Mouse (Mus musculus) hindbrain, embryonic 13.5 days (tissue): Measurements from ENCODE around the gene Cacna2d4. TPM values are rescaled to one million over a fixed set of nuclear protein-coding genes. Genes with fewer than 3 reads are reported as not detected.

Experiments used
- ATAC-seq: fragments of 200-750 bp; cut with Nextera tagmentation; 2 replicates; pipeline ENCODE4 v1.8.0; 2017; ENCODE audit warnings: moderate TSS enrichment; ENCODE audit not compliant: low FRiP score
- H3K27ac ChIP-seq: fragments of 300-500 bp; sonication (generic); 2 replicates; pipeline ENCODE4 v1.5.1; 2015; ENCODE audit warnings: inconsistent platforms, mild to moderate bottlenecking, moderate library complexity
- H3K27me3 ChIP-seq: fragments of 300-500 bp; sonication (generic); 2 replicates; pipeline ENCODE4 v1.6.1; 2015; ENCODE audit warnings: mild to moderate bottlenecking, inconsistent platforms
- H3K36me3 ChIP-seq: fragments of 300-500 bp; sonication (generic); 2 replicates; pipeline ENCODE4 v1.6.1; 2015; ENCODE audit warnings: mild to moderate bottlenecking, inconsistent platforms
- H3K4me1 ChIP-seq: fragments of 300-500 bp; sonication (generic); replicated peaks from 2 replicates; pipeline ENCODE4 v1.6.1; 2015; ENCODE audit warnings: inconsistent platforms
- H3K4me2 ChIP-seq: fragments of 300-500 bp; sonication (generic); 2 replicates; pipeline ENCODE4 v1.6.1; 2015; ENCODE audit warnings: inconsistent platforms, mild to moderate bottlenecking, moderate library complexity
- H3K4me3 ChIP-seq: fragments of 300-500 bp; sonication (generic); 2 replicates; pipeline ENCODE4 v1.5.1; 2015; ENCODE audit warnings: mild to moderate bottlenecking, inconsistent platforms
- H3K9ac ChIP-seq: fragments of 300-500 bp; sonication (generic); 2 replicates; pipeline ENCODE4 v1.6.1; 2015; ENCODE audit warnings: mild to moderate bottlenecking, inconsistent platforms
- H3K9me3 ChIP-seq: fragments of 300-500 bp; sonication (generic); 2 replicates; pipeline ENCODE4 v1.6.1; 2016; ENCODE audit warnings: inconsistent platforms
- WGBS: fragments of 180-500 bp; shearing (Covaris S2); methylation state at CpG from one replicate; pipeline ENCODE4 v1.1.7; 2015; 5-methylcytosine and 5-hydroxymethylcytosine counted together
- polyA plus RNA-seq: library from polyadenylated mRNA; unstranded; fragments of >200 nt; fragmentation: Nextera tagmentation; extraction: Ambion mirVana; gene quantifications from 2 replicates; pipeline ENCODE4 v1.2.1, GENCODE M21; 2015

Cacna2d4 gene
- polyA plus RNA-seq, 1 experiment from 2014 or later = 0.60 TPM

DNA sequence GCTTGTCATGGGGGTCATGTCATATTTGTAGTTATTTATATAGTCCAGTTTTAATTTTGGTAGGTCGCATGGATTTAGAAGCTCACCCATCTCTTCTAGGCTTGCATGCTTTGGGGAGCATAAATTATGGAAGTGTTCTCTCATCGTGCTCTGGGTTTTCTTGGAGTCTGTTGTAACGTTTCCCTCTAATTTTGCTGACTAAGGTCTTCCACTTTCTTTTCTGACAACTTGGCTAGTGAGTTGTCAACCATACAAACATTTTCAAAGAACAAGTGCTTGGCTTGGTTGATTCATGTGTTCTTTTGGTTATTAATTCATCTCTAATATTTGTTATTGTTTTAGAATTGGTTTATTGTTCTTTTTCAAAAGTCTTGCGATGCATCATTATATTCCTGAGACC is 15.4 kb downstream of the Cacna2d4 start:
- no peaks in the 10 kb centered on the region for H3K36me3 ChIP-seq
- H3K4me2 ChIP-seq = no peak overlapping the region
- WGBS = 85% methylated on average over 4 of the region's 4 CpGs
- H3K9me3 ChIP-seq = no peaks in the 10 kb centered on the region; the same call in 1 of the 2 replicates
- H3K27me3 ChIP-seq = no peaks in the 10 kb centered on the region
- no peaks in the 10 kb centered on the region for H3K4me1 ChIP-seq
- H3K4me3 ChIP-seq = no peak overlapping the region
- ATAC-seq = no peak
- no peak overlapping the region for H3K9ac ChIP-seq
- no peak overlapping the region for H3K27ac ChIP-seq

DNA sequence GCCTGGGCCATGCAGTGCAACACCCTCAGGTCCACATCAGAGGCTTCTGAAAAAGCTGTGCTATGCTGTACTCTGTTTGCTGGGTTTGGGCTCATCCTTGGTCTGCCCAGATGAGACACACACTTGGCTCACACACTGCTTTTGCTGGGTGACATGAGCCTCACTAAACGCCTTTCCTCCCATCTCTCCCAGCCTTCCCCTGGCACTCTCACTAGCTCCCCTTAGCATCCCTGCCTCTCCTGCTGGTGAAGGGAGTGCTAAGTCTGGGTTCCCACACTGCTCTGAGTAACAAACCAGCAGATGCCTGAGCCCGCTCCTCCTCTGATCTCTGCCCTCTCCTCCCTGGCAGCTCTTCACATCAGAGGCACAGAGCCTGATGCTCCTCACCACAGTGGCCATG is 40.4 kb downstream of the Cacna2d4 start:
- 91% methylated on average over 2 of the region's 2 CpGs for WGBS

DNA sequence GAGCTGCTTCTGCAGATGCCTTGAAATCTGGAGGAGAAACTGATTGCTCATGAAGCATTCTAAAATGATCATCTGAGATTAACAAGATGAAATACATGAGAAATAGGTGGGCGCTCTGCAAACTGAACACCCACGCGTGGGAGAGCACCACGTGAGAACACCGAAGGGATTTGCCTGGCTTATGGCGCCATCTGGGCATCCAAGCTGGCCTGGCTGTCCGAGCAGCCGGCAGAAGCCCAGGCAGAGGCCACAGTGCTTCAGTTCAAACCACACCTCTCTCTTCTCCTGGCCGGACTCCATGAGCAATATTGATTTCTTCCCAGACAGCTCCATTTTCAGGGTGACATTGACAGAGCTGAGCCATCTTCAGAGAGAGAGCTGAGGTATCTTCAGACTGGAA is 44.4 kb downstream of the Cacna2d4 start:
- no peak overlapping the region for H3K4me3 ChIP-seq
- no peak overlapping the region for H3K9ac ChIP-seq
- no peaks in the 10 kb centered on the region for H3K27me3 ChIP-seq
- 77% methylated on average over 9 of the region's 9 CpGs for WGBS
- peaks cover 31% of the 10 kb centered on the region for H3K4me1 ChIP-seq
- no peaks in the 10 kb centered on the region; the same call in 1 of the 2 replicates for H3K9me3 ChIP-seq
- no peak for ATAC-seq
- no peaks in the 10 kb centered on the region for H3K36me3 ChIP-seq
- no peak overlapping the region for H3K4me2 ChIP-seq
- no peak overlapping the region for H3K27ac ChIP-seq

More for the DNA sequence above, 40.4 kb downstream of the Cacna2d4 start:
- Histone ChIP-seq H3K36me3 (no peaks in the 10 kb centered on the region), H3K27me3 (no peaks in the 10 kb centered on the region), H3K9ac (no peak overlapping the region), H3K4me1 (peaks cover 25% of the 10 kb centered on the region), H3K27ac (no peak overlapping the region), H3K4me2 (no peak overlapping the region), H3K9me3 (no peaks in the 10 kb centered on the region), H3K4me3 (no peak overlapping the region)
- ATAC-seq = no peak

DNA sequence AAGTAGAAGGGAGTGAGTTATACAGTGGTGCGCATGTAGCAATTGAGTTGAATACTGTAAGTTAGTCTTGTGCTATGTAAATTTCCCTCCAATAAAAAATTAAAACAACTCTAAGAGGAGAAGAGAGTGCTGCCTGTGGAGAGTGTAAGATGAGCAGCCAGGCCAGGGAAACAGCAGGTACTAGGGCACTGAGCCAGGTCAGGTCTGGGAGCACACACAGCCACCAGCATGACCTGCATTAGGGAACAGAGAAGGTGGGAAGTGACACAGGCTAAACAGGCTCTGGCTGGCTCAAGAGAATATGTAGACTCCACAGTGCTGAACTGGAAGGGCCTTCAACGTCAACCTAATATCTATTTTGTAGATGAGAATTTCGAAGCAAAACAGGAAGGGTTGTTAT is 65.0 kb downstream of the Cacna2d4 start:
- Histone ChIP-seq H3K36me3 (no peaks in the 10 kb centered on the region), H3K27me3 (no peaks in the 10 kb centered on the region), H3K27ac (no peak overlapping the region), H3K4me2 (no peak overlapping the region), H3K4me1 (no peaks in the 10 kb centered on the region), H3K4me3 (no peak overlapping the region), H3K9me3 (no peaks in the 10 kb centered on the region), H3K9ac (no peak overlapping the region)
- WGBS = 94% methylated on average over 3 of the region's 3 CpGs
- no peak for ATAC-seq

DNA sequence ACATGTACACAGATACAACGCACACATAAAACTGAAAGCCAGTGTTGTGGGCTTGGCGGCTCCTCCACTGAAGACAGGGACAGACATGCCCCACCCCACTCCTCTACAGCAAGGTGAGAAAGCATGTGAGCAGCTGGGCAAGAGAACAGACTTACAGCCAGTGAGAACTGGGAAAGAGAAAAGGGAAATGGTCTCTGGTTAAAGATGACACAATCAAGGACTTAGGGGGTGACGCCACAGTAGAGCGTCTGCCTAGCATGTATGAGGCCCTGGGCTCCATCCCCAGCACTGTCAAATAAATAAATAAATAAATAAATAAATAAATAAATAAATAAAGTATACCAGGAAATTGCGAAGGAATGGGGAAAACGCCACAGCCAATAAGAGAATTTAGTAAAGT is 67.0 kb downstream of the Cacna2d4 start:
- 0 out of 2 replicates have a peak, but pooled peaks cover 5% of the 10 kb centered on the region for H3K4me1 ChIP-seq
- 91% methylated on average over 6 of the region's 6 CpGs for WGBS
- ATAC-seq = no peak
- H3K4me3 ChIP-seq = no peak overlapping the region
- no peaks in the 10 kb centered on the region for H3K9me3 ChIP-seq
- no peak overlapping the region for H3K27ac ChIP-seq
- H3K4me2 ChIP-seq = no peak overlapping the region
- no peaks in the 10 kb centered on the region for H3K36me3 ChIP-seq
- H3K9ac ChIP-seq = no peak overlapping the region
- H3K27me3 ChIP-seq = no peaks in the 10 kb centered on the region

DNA sequence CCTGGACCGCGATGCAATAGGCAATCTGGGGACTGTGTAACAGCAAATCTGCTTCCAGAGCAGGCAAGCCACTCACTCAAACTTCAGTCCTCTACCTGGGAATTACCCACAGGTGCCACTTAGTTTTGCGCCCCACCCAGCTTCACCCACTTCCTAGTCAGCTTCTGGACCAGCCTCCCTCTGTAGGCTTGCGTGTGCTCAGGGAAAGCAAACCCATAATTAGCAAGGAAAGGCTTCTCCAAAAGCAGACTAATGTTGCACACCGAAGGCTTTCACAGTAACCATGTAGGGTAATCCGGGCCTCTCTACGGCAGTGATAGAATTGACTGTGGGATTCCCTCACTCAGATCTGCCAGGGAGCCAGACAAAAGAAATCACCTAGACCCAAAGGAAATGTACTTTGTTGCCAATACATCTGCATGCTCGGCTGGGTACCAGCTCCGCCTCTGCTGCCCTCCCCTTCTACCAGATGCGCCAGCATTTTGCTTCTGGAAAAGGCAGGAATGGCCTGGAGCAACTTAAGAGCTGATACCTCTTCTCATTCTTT is 71.6 kb downstream of the Cacna2d4 start:
- H3K4me2 ChIP-seq = no peak overlapping the region
- no peaks in the 10 kb centered on the region for H3K9me3 ChIP-seq
- peak overlapping the region; percentile 24; the same call in 1 of the 2 replicates for H3K27ac ChIP-seq
- H3K4me1 ChIP-seq = peaks cover 12% of the 10 kb centered on the region
- ATAC-seq = no peak
- WGBS = 53% methylated on average over 10 of the region's 10 CpGs
- H3K36me3 ChIP-seq = no peaks in the 10 kb centered on the region
- H3K9ac ChIP-seq = no peak overlapping the region
- no peak overlapping the region for H3K4me3 ChIP-seq
- H3K27me3 ChIP-seq = no peaks in the 10 kb centered on the region

DNA sequence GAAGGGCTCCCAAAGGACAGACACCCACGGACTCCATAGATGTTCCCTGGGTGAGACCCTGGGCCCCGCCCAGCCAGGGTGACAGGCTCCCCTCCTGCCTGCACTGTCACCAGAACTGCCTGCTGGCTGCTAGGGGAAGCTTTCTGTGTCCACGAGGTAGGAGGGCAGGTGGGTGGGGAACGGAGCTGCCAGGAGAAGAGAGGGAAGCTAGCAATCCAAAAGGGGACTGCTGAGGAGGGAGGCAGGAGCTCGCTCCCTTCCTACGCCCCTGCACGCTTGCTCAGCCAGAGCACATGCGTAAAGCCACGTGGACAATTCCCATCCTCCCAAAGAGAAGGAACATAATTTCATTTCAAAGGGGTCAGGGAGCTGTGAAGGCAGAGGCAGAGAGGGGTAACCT is 73.8 kb downstream of the Cacna2d4 start:
- no peaks in the 10 kb centered on the region for H3K36me3 ChIP-seq
- H3K9ac ChIP-seq = no peak overlapping the region
- ATAC-seq = no peak
- H3K4me1 ChIP-seq = peaks cover 35% of the 10 kb centered on the region
- WGBS = 56% methylated on average over 9 of the region's 9 CpGs
- H3K27ac ChIP-seq = no peak overlapping the region
- H3K9me3 ChIP-seq = no peaks in the 10 kb centered on the region
- no peaks in the 10 kb centered on the region for H3K27me3 ChIP-seq
- H3K4me3 ChIP-seq = no peak overlapping the region
- H3K4me2 ChIP-seq = no peak overlapping the region

DNA sequence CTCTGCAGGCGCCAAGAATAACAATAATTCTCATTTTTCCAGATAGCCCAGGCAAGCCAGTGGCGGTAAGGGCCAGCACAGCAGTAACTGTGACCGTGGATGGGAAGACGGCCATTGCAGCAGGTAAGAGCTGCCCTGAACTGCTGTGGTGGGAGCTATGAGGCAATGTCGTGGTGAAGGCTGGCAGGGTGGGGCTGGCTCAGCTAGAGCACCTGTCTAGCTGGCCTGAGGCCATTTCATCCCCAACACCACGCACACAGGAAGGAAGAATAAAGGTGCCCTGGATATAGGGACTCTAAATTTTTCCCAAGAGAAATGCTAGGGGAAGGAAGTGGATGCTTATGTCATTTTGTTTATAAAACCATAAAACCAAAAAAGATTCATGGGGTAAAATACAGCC is 76.1 kb downstream of the Cacna2d4 start:
- WGBS = 88% methylated on average over 6 of the region's 6 CpGs

DNA sequence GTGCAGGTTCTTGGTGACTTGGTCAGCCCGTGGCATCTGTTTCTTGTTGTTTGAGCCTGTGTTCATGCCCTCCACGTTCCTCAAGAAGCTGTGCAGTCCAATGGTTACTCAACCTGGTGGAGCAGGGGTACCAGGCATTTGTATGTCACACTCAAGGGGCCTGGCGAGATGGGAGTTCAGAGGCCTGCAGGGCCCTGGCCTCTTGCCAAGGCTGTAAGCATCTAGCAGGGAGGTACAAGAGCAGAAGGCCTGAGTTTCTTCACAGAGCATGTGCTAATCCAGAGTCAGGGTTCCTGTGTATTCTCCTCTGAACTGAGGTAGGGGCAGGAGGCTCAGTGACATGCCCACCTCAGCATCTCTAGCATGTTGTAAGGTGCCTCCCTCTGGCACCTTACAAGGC is 76.8 kb downstream of the Cacna2d4 start:
- Histone ChIP-seq H3K4me2 (no peak overlapping the region), H3K9me3 (no peaks in the 10 kb centered on the region), H3K27ac (peak overlapping the region; percentile 72), H3K36me3 (peaks cover 7% of the 10 kb centered on the region), H3K4me1 (peaks cover 40% of the 10 kb centered on the region), H3K9ac (no peak overlapping the region), H3K27me3 (no peaks in the 10 kb centered on the region), H3K4me3 (no peak overlapping the region)
- 68% methylated on average over 3 of the region's 3 CpGs for WGBS
- no peak for ATAC-seq

More for the DNA sequence above, 76.1 kb downstream of the Cacna2d4 start:
- H3K27ac ChIP-seq = no peak overlapping the region
- H3K4me2 ChIP-seq = no peak overlapping the region
- peaks cover 7% of the 10 kb centered on the region for H3K36me3 ChIP-seq
- H3K27me3 ChIP-seq = no peaks in the 10 kb centered on the region
- no peaks in the 10 kb centered on the region for H3K9me3 ChIP-seq
- H3K4me3 ChIP-seq = no peak overlapping the region
- ATAC-seq = no peak
- H3K9ac ChIP-seq = no peak overlapping the region
- peaks cover 38% of the 10 kb centered on the region for H3K4me1 ChIP-seq

DNA sequence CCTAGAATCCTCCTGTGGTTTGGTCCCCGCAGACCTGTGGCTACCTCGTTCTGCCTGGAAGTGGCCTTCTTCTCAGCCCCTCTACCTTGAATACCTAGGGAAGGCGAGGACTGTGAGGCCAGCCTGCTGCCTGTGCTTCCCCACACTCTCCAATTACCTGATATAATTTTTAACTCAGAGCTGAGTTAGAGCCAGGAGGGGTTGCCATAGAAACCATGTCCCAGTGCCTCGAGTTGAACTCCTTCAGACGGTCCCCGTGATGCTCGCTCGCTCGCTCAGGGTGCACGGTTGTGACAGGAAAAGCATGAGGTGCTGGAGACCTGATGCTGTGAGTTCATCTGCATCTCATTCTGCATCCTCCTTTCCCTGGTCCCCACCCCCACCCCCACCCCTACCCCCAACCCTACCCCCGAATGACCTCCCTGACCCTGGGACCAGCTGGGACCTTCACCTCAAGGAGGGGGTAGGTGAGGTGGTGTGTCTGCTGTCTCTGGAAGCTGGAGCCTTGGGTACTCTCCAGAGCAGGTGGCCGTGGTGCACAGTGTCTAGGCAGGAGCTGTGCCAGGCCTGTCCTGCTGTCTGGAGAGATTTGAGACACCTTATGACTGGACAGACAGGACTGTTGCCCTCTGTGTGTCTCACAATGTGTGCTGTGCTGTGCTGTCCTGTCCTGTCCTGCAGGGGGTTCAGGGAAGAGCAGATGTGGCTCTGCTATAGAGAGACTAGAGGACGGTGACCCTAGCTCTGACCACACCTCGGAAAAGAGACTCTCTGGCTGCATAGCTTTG is 77.5 kb downstream of the Cacna2d4 start:
- Histone ChIP-seq H3K4me3 (no peak overlapping the region), H3K36me3 (peaks cover 7% of the 10 kb centered on the region), H3K9ac (no peak overlapping the region), H3K9me3 (no peaks in the 10 kb centered on the region), H3K4me2 (no peak overlapping the region), H3K4me1 (peaks cover 40% of the 10 kb centered on the region), H3K27ac (peak overlapping the region; percentile 72), H3K27me3 (no peaks in the 10 kb centered on the region)
- 50% methylated on average over 13 of the region's 14 CpGs for WGBS
- peak; percentile 71 for ATAC-seq

DNA sequence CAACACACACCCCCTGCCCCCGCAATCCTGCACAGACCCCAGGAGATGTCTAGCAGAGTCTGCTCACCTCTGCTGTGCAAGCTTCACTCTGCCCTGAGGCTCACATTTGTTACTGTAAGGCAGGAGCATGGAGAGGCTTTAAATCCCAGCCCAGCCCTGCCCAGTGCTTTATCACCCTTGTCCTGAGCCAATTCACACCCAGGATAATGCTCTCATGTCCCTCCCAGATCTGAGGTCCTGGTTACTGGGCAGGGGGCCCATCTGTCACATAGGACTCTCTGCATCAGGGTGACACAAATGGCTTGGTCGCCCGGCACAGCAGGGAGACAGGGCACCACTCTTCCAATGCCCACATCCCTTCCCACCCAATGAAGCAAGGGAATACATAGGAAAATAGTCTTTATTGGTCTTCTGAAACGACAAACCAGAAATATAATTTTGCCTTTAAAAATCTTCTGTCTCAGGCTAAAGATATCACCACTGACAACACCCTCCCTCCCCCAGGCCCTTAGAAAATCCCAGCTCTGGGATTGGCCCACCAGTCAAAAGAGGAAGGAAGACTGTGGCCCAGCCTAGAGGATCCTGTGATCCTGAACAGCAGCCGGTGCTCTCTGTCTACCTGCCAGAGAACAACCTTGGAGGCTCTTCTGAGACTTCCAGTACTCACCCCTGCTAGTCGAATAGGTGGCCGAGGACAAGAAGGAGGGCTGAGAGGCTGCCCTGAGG is 78.6 kb downstream of the Cacna2d4 start:
- 60% methylated on average over 7 of the region's 7 CpGs for WGBS

DNA sequence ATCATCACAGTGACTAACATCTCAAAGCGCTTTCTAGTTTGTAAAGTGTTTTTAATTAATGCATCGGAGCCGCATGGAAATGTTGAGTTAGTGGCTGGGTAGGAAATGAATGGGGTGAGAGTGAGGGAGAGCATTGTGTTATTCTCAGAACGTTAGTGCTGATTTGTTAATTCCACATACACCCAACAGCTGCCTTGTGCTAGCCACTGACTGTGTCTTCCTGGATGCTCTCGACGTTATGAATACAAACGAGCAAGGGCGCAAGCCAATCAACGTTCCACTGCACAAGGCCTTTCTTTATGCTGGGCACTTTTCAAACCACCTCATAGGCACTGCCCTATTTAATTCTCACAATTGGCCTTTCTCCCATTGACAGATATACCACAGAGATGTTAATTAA is 82.4 kb downstream of the Cacna2d4 start:
- H3K27ac ChIP-seq = no peak overlapping the region
- H3K9me3 ChIP-seq = no peaks in the 10 kb centered on the region
- WGBS = 41% methylated on average over 9 of the region's 9 CpGs
- H3K4me1 ChIP-seq = peaks cover 32% of the 10 kb centered on the region
- no peak overlapping the region for H3K4me2 ChIP-seq
- ATAC-seq = peak; percentile 30; the same call in 1 of the 2 replicates
- H3K4me3 ChIP-seq = no peak overlapping the region
- H3K27me3 ChIP-seq = 0 out of 2 replicates have a peak, but pooled peaks cover 11% of the 10 kb centered on the region
- no peak overlapping the region for H3K9ac ChIP-seq
- H3K36me3 ChIP-seq = peaks cover 11% of the 10 kb centered on the region

More for the DNA sequence above, 78.6 kb downstream of the Cacna2d4 start:
- no peak for ATAC-seq
- Histone ChIP-seq H3K27me3 (no peaks in the 10 kb centered on the region), H3K27ac (peak overlapping the region; percentile 30; the same call in 1 of the 2 replicates), H3K9me3 (no peaks in the 10 kb centered on the region), H3K36me3 (peaks cover 7% of the 10 kb centered on the region), H3K4me3 (no peak overlapping the region), H3K4me2 (no peak overlapping the region), H3K9ac (no peak overlapping the region), H3K4me1 (peaks cover 41% of the 10 kb centered on the region)
